Mouse (Mus musculus) C2C12 (cell line): Measurements from ENCODE around the gene Zswim7. TPM values are rescaled to one million over a fixed set of nuclear protein-coding genes. Genes with fewer than 3 reads are reported as not detected.

Experiments used
- H3K27me3 ChIP-seq: one replicate; pipeline ENCODE4 v1.6.1; 2011; ENCODE audit not compliant: control insufficient read depth, insufficient read depth, insufficient read length
- H3K36me3 ChIP-seq: one replicate; pipeline ENCODE4 v1.6.1; 2011; ENCODE audit not compliant: control insufficient read depth, insufficient read depth
- H3K4me3 ChIP-seq: one replicate; pipeline ENCODE4 v1.5.1; 2011; ENCODE audit warnings: mild to moderate bottlenecking, control low read depth; ENCODE audit not compliant: poor library complexity, insufficient read depth, severe bottlenecking
- H3K79me2 ChIP-seq: one replicate; pipeline ENCODE4 v1.6.1; 2011; ENCODE audit not compliant: control insufficient read depth, insufficient read depth
- H3K79me3 ChIP-seq: one replicate; pipeline ENCODE4 v1.6.1; 2011; ENCODE audit warnings: low read depth, control low read depth
- H3ac ChIP-seq: one replicate; pipeline ENCODE3; 2011; ENCODE audit warnings: low read depth; ENCODE audit not compliant: control insufficient read depth, insufficient read length
- CEBPB ChIP-seq: IDR thresholded peaks from one replicate; pipeline ENCODE4 v1.6.1; 2011; ENCODE audit warnings: low read depth, mild to moderate bottlenecking, control low read depth, moderate library complexity
- CTCF ChIP-seq: IDR thresholded peaks from one replicate; pipeline ENCODE4 v1.5.1; 2011; ENCODE audit not compliant: control insufficient read depth, insufficient read depth, insufficient read length
- FOSL1 ChIP-seq: IDR thresholded peaks from one replicate; pipeline ENCODE4 v1.8.0; 2011; ENCODE audit warnings: mild to moderate bottlenecking, low read length; ENCODE audit not compliant: poor library complexity, insufficient read depth, severe bottlenecking
- MAX ChIP-seq: IDR thresholded peaks from one replicate; pipeline ENCODE4 v1.6.1; 2011; ENCODE audit warnings: mild to moderate bottlenecking, control low read depth
- MYOD1 ChIP-seq: IDR thresholded peaks from one replicate; pipeline ENCODE4 v1.6.1; 2011; ENCODE audit warnings: low read depth; ENCODE audit not compliant: control insufficient read depth, insufficient read length
- MYOG ChIP-seq: IDR thresholded peaks from one replicate; pipeline ENCODE4 v1.6.1; 2011; ENCODE audit not compliant: control insufficient read depth, insufficient read length; ENCODE audit errors: extremely low read depth
- USF1 ChIP-seq: IDR thresholded peaks from one replicate; pipeline ENCODE4 v1.6.1; 2011; ENCODE audit warnings: low read depth, mild to moderate bottlenecking, control low read depth, moderate library complexity
- polyA plus RNA-seq: library from polyadenylated mRNA; unstranded; fragments of >200 nt; fragmentation: generic; extraction: Trizol; gene quantifications from one replicate; pipeline ENCODE4 v1.2.1, GENCODE M21; 2012; ENCODE audit warnings: missing spikeins

The Zswim7 gene
- polyA plus RNA-seq, 1 experiment, result 38.0 TPM

DNA sequence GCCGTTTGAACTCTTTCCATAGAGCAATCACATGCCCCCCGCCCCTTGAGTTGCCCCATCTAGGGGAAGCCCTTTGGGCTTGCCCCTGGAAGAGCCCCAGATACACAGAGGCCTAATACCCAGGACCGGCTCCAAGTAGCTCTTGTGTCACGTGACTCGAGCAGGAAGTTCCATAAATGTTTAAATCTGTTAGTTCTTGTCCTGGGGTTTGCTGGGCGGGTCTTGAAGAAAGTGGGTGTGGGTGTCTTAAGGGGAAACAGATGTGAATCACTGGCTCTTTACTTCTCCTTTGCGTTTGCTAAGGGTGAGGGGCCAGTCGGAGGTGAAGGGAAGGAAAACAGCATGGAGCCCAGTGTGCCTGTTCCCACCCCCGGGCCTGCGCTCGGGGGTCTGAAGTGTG is 30.1 kb downstream of the Zswim7 start:
- Histone ChIP-seq H3K4me3 (no peak overlapping the region), H3ac (no peak overlapping the region), H3K79me3 (no peaks in the 10 kb centered on the region), H3K27me3 (no peaks in the 10 kb centered on the region), H3K79me2 (no peaks in the 10 kb centered on the region), H3K36me3 (no peaks in the 10 kb centered on the region)
- TF ChIP-seq MYOD1 (no peak), USF1 (peak; percentile 86)

GRCm38 (mm10) chr11:62249266-62250037 is 31.7 kb downstream of the Zswim7 start:
- Histone ChIP-seq H3K4me3 (peak overlapping the region; percentile 33), H3ac (peak overlapping the region; percentile 80), H3K79me2 (no peaks in the 10 kb centered on the region), H3K27me3 (no peaks in the 10 kb centered on the region), H3K79me3 (no peaks in the 10 kb centered on the region), H3K36me3 (no peaks in the 10 kb centered on the region)
- TF ChIP-seq FOSL1, result no peak
- TF ChIP-seq CTCF, result no peak
- TF ChIP-seq USF1, result no peak
- no peak for TF ChIP-seq MAX
- no peak for TF ChIP-seq CEBPB

- Histone ChIP-seq H3ac (peak within 1 kb of the TSS; percentile 80), H3K4me3 (peak within 1 kb of the TSS; percentile 33), H3K79me2 (no peaks in the 10 kb centered on the region), H3K79me3 (no peaks in the 10 kb centered on the region), H3K36me3 (no peaks in the 10 kb centered on the region), H3K27me3 (no peaks in the 10 kb centered on the region)
- TF ChIP-seq MAX (peak; percentile 12), FOSL1 (no peak)
Measured at GRCm38 (mm10) chr11:62248401-62249244, 32.6 kb downstream of the Zswim7 start, which contains the start of gene Adora2b. Gene Adora2b, plus strand, starts transcription at chr11:62248984.

- Histone ChIP-seq H3K27me3 (no peaks in the 10 kb centered on the region), H3K36me3 (no peaks in the 10 kb centered on the region), H3K4me3 (no peak overlapping the region), H3K79me3 (no peaks in the 10 kb centered on the region), H3ac (no peak overlapping the region), H3K79me2 (no peaks in the 10 kb centered on the region)
- TF ChIP-seq MAX (no peak), USF1 (no peak), FOSL1 (no peak), CTCF (no peak), CEBPB (no peak), MYOD1 (no peak), MYOG (no peak)
Measured at GRCm38 (mm10) chr11:62247759-62248400, 33.3 kb downstream of the Zswim7 start.

- Histone ChIP-seq H3K27me3 (no peaks in the 10 kb centered on the region), H3ac (no peak overlapping the region), H3K36me3 (no peaks in the 10 kb centered on the region), H3K79me3 (no peaks in the 10 kb centered on the region), H3K79me2 (no peaks in the 10 kb centered on the region), H3K4me3 (no peak overlapping the region)
- no peak for TF ChIP-seq CEBPB
- TF ChIP-seq MYOD1, result no peak
- no peak for TF ChIP-seq FOSL1
- no peak for TF ChIP-seq USF1
- TF ChIP-seq CTCF, result no peak
- no peak for TF ChIP-seq MAX
- no peak for TF ChIP-seq MYOG
Measured at GRCm38 (mm10) chr11:62244471-62244870, 36.7 kb downstream of the Zswim7 start.

- Histone ChIP-seq H3K79me2 (no peaks in the 10 kb centered on the region), H3ac (no peak overlapping the region), H3K27me3 (no peaks in the 10 kb centered on the region), H3K79me3 (no peaks in the 10 kb centered on the region), H3K4me3 (no peak overlapping the region), H3K36me3 (no peaks in the 10 kb centered on the region)
- TF ChIP-seq FOSL1 (no peak), MYOD1 (no peak), CTCF (no peak), MYOG (no peak), CEBPB (no peak)
Measured at GRCm38 (mm10) chr11:62243871-62244270, 37.3 kb downstream of the Zswim7 start.
